Mouse (Mus musculus) layer of hippocampus, adult 8-10 months (tissue): ENCODE data around the gene Duxf3. TPM values are rescaled to one million over a fixed set of nuclear protein-coding genes. Genes with fewer than 3 reads are reported as not detected.
"Not testable (repeated sequence)": the region's sequence is repeated elsewhere in the genome, so short reads cannot be mapped to it uniquely, and the experiment has no call there.

Experiments
- DNase-seq, 2 experiments: peaks; one replicate each; pipeline ENCODE4 v3.0.0; 2022; ENCODE audit warnings: low spot score in 2 of 2
- total RNA-seq, 4 experiments: library from RNA; stranded (reverse); gene quantifications; 2 replicates each; pipeline ENCODE4 v1.2.4; 2022

The Duxf3 gene
- total RNA-seq, 4 experiments from 2014 or later = not detected

- not testable (repeated sequence) for DNase-seq
Measured at GRCm38 (mm10) chr10:58223161-58223560, 9.3 kb downstream of the Duxf3 start.

GRCm38 (mm10) chr10:58221571-58221970, 10.9 kb downstream of the Duxf3 start:
- not testable (repeated sequence) for DNase-seq

GRCm38 (mm10) chr10:58220726-58221125, 11.7 kb downstream of the Duxf3 start:
- no peak for DNase-seq

- DNase-seq = no peak
Measured at GRCm38 (mm10) chr10:58217366-58217765, 15.1 kb downstream of the Duxf3 start.

- no peak for DNase-seq
Measured at GRCm38 (mm10) chr10:58215353-58215752, 17.1 kb downstream of the Duxf3 start.

- no peak for DNase-seq
Measured at GRCm38 (mm10) chr10:58214934-58215333, 17.5 kb downstream of the Duxf3 start.

GRCm38 (mm10) chr10:58214497-58214896, 18.0 kb downstream of the Duxf3 start:
- no peak for DNase-seq

GRCm38 (mm10) chr10:58212230-58212629, 20.2 kb downstream of the Duxf3 start:
- DNase-seq = no peak

- no peak for DNase-seq
Measured at GRCm38 (mm10) chr10:58211213-58211612, 21.3 kb downstream of the Duxf3 start.

- DNase-seq = no peak
Measured at GRCm38 (mm10) chr10:58210514-58210913, 22.0 kb downstream of the Duxf3 start.

- no peak for DNase-seq
Measured at GRCm38 (mm10) chr10:58209710-58210467, 22.6 kb downstream of the Duxf3 start.

GRCm38 (mm10) chr10:58206639-58207404, 25.7 kb downstream of the Duxf3 start:
- DNase-seq = no peak

GRCm38 (mm10) chr10:58205986-58206385, 26.5 kb downstream of the Duxf3 start:
- no peak for DNase-seq

Other genes with a start within 250 kb of the Duxf3 start
- gene AW822073, start 7.7 kb downstream of the Duxf3 start, total RNA-seq = under 1 TPM in 1 of 4 experiments, not detected in 3; 0.87 TPM
- gene Gm4981, start 4.0 kb upstream of the Duxf3 start, total RNA-seq = not detected
- gene Gcc2, start 22.8 kb upstream of the Duxf3 start, total RNA-seq = 10 to 100 TPM; 77.3 to 96.6 (median 90.6) TPM
- 10 to 100 TPM; 17.4 to 29.1 (median 23.0) TPM for gene Lims1, start 90.8 kb upstream of the Duxf3 start, total RNA-seq
- gene Ranbp2, start 214.2 kb upstream of the Duxf3 start, total RNA-seq = 10 to 100 TPM; 73.9 to 89.2 (median 84.7) TPM